Mouse (Mus musculus): ENCODE data around the gene Llgl2.

GRCm38 (mm10) chr11:115872437-115872836 lies 48.6 kb downstream of the Llgl2 start:
- TF ChIP-seq POLR2A (IDR thresholded peaks at IDR 0.05; ENCODE audit: insufficient read length, low read depth) (no peak), SRF (IDR thresholded peaks at IDR 0.05; ENCODE audit: control insufficient read depth, insufficient read length, low read depth) (no peak), TCF12 (IDR thresholded peaks at IDR 0.05; ENCODE audit: insufficient read depth, poor library complexity, severe bottlenecking) (no peak), POLR2AphosphoS2 (IDR thresholded peaks at IDR 0.05; ENCODE audit: insufficient read length, low read depth) (no peak)
